Mouse (Mus musculus) adrenal gland, postnatal 4 days (tissue): Measurements from ENCODE around the gene Hps3. TPM values are rescaled to one million over a fixed set of nuclear protein-coding genes. Genes with fewer than 3 reads are reported as not detected.
A peak's percentile ranks its signal among the peaks of the same experiment; 100 is the strongest.
"Not testable (repeated sequence)": the region's sequence is repeated elsewhere in the genome, so short reads cannot be mapped to it uniquely, and the experiment has no call there.

ENCODE experiments used
- DNase-seq, 2 experiments: peaks; one replicate each; pipeline ENCODE4 v3.0.0; 2021 to 2022; ENCODE audit warnings: low spot score in 2 of 2, mixed read lengths in 2 of 2
- long read RNA-seq, 2 experiments: library from polyadenylated mRNA; stranded (forward); transcript quantifications; one replicate each; pipeline ENCODE4 v2.0.0; 2021
- total RNA-seq, 2 experiments: library from RNA; stranded (reverse); gene quantifications; 2 replicates each; pipeline ENCODE4 v1.2.3; 2021

Gene Hps3
- total RNA-seq = 10 to 100 TPM; 15.5 to 16.2 TPM
- long read RNA-seq, experiment 1, full-length matches to known transcripts = 1 of 3 reads
- long read RNA-seq, experiment 1, partial matches to known transcripts = 2 of 3 reads
- long read RNA-seq, experiment 1, other reads (novel, unspliced or antisense) = 0 of 3 reads
- long read RNA-seq, experiment 2, full-length matches to known transcripts = 3 of 5 reads
- long read RNA-seq, experiment 2, partial matches to known transcripts = 2 of 5 reads
- long read RNA-seq, experiment 2, other reads (novel, unspliced or antisense) = 0 of 5 reads

GRCm38 (mm10) chr3:20034719-20035404 lies at the start of gene Hps3:
Gene Hps3 (minus strand): TSS chr3:20035315.
- DNase-seq = peak; percentile 50 to 69

DNA sequence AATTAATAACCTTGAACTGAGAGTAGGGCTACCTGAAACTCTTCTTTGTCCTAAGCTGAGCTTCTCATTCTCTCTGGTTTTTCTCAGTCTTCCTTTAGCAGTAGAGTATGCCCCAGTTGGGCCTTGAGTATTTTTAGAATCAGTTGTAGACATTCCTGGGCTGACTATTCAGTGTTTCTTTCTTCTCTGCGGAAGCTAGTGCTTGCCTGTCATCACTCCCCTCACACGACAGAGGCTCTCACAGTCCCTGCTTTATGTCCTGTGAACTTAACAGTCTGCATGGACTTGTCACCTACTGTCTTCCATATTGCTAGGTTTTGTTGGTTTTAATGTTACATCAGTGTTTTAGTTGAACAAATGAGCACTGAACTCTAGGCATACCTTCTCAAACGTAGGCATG lies 47.0 kb upstream of the Hps3 start:
- no peak for DNase-seq

- no peak for DNase-seq
Measured at GRCm38 (mm10) chr3:20076145-20077053, 41.3 kb upstream of the Hps3 start.

- no peak for DNase-seq
Measured at GRCm38 (mm10) chr3:20058197-20058541, 23.1 kb upstream of the Hps3 start.

- peak; percentile 79 to 84 for DNase-seq
Measured at GRCm38 (mm10) chr3:20057306-20058196, 22.4 kb upstream of the Hps3 start, which contains the start of gene Hltf. Gene Hltf (plus strand): TSS chr3:20057811.

DNA sequence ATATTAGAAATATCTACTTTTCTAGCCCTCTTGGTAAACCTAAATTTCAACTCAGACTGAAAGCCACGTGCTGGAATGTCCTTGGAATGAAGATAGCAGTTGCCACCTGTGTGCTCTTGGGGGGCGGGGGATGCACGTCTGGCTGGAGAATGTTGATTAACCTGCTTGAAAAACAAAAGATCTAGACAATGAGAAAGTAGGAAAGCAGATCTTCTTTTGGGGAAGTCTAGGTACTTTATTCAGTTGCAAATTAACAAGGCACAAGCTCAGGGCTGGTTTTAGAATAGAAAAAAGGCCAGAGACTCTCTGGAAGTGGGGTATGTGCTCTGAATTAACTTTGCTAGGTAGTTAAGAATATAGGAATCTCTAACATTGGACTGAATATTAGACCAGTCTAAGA lies 9.6 kb upstream of the Hps3 start:
- not testable (repeated sequence) for DNase-seq

DNA sequence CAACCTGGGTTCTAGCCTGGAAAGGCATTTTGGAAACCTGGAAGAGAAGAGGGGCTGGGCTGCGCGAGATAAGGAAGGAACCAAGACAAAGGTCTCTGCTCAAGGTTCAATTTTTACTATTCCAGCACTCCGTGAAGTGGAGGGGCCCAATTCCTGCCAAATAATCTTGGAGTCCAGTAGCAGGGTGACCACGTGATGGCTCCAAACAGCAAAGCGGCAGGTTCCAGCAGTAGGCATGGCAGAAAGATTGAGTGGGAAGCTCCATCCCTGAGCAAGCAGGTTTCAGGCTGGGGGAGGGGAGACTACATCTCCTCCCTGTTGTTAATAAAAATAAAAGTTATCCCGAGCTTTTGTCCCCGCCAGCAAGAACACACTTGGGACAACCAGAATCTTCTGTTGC lies 6.3 kb upstream of the Hps3 start:
- not testable (repeated sequence) for DNase-seq

GRCm38 (mm10) chr3:20036069-20036468 lies 954 bp upstream of the Hps3 start:
- DNase-seq = no peak

DNA sequence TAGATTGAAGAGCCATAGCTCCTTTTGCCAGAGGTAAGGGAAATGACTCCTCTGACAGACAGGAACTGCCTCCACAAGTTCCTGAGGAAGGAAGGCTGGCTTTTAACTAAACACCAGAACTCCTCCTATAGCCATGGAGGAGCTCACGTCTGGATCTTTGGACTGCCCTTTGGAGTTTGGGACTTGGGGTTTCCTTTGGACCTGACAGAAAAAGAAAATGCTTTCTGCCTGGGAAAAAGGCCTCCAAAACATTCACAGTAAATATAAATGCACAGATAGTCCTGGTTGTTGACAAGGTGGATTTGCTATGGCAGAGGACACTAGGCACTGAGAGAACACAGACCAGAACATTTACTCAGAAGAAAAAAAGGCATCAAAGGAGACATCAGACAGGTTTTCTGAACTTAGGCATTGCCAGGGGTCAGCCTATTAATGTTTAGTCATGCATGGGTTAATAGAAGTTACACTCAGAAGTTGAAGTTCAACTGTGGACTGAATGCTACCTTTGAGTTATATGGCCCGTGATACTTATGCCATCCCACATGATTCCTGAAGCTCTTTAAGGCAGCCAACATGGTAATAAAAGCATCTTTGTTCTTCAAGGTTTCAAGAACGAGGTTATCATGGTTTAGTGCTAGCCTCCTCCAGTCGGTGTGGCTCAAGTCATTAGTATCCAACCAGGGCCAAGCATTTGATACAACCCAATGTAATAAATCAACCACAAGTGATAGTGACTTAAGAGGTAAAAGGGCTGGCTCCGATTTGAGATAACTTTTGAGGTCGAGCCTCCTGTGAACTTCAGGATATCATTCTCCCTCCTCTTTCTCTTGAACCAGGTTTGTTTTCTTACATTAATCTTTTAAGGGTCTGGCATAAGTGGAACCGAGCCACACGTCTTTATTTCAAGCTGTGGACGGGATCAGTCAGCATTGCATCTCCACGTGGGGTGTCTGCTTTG lies 1.1 kb downstream of the Hps3 start:
- no peak for DNase-seq

DNA sequence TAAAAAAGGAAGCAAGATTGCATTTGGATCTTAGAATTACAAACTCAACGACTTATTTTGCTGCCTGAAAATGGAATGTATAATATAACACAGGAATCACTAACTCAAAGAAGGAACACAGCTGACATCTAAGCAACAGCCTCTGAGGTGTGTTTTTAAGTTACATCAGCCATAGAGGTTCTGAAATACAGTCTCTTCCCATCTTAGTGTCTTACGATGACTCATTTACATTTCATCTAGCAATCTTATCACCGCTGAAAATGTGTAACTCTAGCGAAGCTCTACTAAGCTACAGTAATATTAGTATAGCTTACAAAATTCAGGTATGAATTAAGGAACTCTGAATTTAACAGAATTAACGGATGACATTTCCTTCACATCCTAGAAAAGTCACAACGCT lies 4.3 kb downstream of the Hps3 start:
- DNase-seq = no peak

- no peak for DNase-seq
Measured at GRCm38 (mm10) chr3:20028640-20029039, 6.5 kb downstream of the Hps3 start.

DNA sequence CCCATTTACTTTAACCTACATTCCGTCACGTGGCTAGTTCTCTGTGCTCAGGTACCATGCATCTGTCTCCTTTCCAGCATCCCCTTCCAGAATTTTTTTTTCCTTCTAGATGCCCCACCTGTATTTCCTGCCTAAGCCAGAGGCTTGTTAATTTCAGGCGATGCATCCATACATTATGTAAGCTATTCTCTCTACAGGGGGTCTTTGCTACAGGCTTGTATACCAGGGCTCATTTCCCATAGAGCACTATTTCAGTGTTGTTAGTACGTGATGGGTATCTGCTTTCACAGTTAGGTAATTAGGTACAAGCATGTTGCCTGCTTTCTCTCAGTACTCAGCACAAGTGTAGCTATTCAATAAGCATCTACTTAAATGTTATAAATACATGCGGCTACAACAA lies 7.3 kb downstream of the Hps3 start:
- no peak for DNase-seq

- DNase-seq = no peak
Measured at GRCm38 (mm10) chr3:20026996-20027689, 8.0 kb downstream of the Hps3 start.

GRCm38 (mm10) chr3:20026481-20026880 lies 8.6 kb downstream of the Hps3 start:
- DNase-seq = no peak

GRCm38 (mm10) chr3:20023832-20024231 lies 11.3 kb downstream of the Hps3 start:
- DNase-seq = no peak

- DNase-seq = no peak
Measured at GRCm38 (mm10) chr3:20018076-20018475, 17.0 kb downstream of the Hps3 start.

DNA sequence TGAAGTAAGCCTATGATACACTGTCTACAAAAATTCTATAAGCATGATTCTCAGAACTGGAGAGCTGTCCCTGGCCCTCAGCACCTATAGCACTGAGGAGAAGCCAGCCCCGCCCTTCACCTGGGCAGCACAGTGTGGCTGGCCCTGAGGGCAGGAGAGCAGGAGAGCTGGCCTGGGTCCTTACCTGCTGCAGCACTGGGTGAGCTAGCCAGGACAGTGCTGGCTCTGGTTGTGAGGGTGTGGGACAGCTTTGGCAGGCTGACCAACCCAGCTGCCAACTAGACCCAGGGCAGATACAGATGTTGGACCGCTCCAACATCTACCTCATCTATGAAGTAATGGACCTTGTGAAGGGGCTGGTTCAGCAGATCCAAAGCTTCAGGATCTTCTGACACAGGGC lies 20.7 kb downstream of the Hps3 start:
- no peak for DNase-seq

- DNase-seq = not testable (repeated sequence)
Measured at GRCm38 (mm10) chr3:20010905-20011304, 24.2 kb downstream of the Hps3 start.

DNA sequence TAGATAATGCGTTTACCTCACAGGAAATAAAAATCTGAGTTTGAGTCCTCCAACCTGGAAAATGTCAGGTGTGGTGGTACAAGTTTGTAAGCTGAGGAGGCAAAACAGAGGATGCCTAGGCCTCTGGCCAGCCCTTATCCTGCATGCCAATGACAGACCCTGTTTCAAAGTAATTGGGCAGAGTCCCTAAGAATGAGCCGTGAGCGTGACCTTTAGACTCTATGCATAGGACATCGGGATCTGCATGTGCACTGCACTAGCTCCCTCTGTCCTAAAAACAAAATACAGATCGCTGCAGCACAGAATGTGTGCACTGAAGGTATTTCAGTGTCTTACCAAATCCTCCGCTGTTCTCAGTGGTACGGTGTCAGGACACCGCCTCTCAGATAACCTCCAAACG lies 24.7 kb downstream of the Hps3 start:
- no peak for DNase-seq
